Mouse (Mus musculus): ENCODE measurements around the gene Slc24a2.

The Slc24a2 gene

DNA sequence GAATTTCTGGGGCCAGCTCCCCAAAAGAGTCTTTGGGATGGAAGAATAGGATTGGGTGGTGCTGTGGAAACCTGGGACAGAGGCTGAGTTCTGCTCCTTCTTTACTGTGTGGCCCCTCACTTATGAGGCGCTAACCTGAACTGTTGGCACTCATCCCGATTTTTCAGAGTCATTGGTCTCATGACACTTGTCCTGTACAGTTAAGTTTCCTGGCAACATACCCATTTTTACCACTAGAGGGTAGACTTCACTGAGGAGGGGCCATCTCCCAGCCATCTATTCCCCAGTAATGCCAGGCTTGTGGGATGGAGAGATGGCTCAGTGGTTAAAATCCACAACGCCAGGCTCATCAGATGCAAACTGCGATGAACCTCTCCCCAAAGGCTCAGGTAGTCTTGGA lies 192.7 kb downstream of the Slc24a2 start:
- DNase-seq = no peak

DNA sequence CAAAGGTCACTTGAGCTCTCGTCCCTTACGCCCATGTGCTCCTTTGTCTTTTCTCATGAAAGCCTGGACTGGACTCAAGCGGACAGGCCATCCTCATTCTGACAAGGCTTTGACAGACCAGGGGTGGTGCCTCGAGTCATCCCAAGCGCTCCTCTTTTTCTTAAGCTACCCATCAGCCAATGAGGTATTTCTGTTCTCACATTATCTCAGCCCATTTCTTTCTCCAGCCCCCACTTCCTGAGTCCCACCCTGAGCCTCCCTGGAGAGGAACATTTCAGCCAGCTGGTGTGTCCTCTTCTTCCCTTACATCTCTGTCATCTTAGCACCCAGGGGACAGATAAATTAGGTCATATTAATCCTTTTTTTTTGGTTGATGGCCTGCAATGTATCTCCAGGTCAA lies 193.8 kb downstream of the Slc24a2 start:
- no peak for DNase-seq

DNA sequence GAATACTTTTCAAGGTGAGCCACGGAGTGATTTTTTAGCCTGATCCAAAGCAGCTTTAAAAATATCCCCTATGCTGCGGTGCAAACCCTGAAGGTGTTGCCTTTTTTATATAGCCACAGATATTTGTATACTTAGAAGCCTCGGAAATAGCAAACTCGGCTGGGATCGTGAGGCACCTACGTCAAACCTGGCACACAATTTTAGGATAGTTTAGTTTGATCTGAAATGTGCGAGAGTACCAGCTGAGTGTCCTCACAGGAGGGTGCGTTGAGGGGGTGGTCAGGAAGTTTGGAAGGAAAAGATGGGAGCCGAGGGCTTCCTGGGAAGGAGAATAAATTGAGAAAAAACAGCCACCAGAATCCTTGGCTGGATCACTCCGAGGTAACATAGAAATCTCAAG lies 194.6 kb downstream of the Slc24a2 start:
- DNase-seq = no peak

DNA sequence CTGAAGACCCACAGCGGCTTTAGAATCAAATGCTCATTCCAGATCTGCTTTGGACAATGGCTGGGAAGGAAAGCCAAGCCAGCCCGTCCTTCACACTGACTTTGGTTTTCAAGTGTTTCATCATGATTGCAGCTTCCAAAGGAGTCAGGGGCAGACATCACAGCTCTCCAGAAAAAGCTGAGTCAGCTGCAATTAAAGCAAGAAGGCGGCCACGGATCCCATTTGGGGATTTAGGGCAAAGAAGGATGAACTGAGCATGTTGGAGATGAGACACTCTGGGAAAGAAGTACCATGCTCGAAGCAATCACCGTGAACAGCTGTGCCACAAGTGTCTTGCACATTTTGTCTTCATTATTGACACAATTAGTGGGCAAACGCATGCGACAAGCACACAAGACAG lies 197.6 kb downstream of the Slc24a2 start:
- no peak for DNase-seq

DNA sequence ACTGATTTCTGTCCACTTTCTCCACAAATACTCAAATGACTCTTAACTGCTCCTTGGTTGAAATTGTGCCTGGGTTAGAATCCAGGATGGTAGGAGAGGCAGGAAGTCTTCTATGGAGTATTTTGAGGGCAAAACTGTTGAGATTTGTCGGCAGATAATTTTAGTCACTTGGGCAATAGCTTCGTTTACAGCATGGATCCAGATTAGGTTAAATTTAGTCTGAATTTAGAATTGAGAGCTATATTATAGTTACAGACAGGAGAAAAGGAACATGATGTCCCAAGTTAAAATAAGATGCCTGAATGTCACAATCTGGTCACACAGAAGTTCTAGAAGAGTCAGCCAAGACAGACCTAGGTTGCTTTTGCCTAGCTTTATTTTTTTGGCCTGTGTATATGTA lies 199.2 kb downstream of the Slc24a2 start:
- DNase-seq = no peak

- no peak for DNase-seq
These were observed 203.7 kb downstream of the Slc24a2 start for GRCm38 (mm10) chr4:87026311-87027151.

GRCm38 (mm10) chr4:87024556-87024955 lies 205.7 kb downstream of the Slc24a2 start:
- no peak for DNase-seq

DNA sequence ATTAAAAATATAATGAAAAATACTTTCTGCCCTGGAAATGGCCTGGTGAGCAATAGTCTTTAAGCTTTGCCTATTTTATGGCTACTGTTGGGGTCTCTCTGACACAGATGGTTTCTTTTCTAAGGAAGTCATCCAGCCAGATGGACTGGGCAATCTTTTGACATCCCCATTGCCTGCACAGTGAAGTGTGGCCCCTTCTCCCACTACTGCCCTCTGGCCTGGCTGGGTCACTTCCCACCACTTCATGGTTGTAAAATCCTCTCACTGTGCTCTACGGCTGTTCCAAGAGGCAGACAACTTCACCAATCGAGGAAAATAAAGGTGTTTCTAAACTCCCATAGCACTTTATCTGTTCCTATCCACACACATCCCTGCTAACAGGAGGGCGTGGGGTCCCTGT lies 208.7 kb downstream of the Slc24a2 start:
- no peak for DNase-seq

- DNase-seq = no peak
These were observed 210.7 kb downstream of the Slc24a2 start for GRCm38 (mm10) chr4:87019486-87020105.

DNA sequence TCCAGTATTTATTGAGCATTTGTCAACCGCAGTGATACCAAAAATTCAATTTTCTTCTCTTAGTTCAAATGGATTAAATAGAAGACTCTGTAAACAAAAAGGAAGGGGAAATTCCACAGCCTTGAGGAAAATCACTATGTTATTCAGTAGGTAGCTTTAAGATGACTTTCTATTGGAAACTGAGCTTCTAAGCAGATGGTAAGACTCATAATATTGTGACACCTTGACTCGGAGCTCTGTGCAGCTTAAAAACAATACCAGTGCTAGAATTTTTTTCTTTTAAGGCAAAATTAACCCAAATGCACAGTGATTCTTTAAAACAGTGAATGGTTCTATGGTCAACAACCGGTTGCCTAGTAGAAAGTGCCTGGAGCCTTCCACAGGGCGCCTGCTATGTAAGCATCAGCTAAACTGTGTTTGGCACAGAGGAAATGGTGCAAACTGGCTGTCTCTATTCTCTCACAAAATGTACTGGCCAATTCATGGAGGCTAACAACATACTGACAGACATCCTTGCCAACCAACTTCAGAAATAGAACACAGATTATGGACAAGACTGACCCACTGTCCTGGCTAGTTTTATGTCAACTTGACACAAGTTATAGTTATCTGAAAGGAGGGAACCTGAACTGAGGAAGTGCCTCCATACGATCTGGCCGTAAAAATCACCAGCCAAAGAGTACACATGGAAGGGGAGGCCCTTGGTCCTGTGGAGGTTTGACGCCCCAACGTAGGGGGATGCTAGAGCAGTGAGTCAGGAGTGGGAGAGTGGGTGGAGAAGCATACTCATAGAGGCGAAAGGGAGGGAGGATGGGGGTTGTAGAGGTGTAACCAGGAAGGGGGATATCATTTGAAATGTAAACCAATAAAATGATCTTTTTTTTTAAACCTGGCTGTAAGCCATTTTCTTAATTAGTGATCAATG lies 211.9 kb downstream of the Slc24a2 start:
- no peak for DNase-seq

GRCm38 (mm10) chr4:87017464-87017863 lies 212.8 kb downstream of the Slc24a2 start:
- no peak for DNase-seq

- no peak for DNase-seq
These were observed 214.5 kb downstream of the Slc24a2 start for GRCm38 (mm10) chr4:87015746-87016145.

- no peak for DNase-seq
These were observed 216.3 kb downstream of the Slc24a2 start for GRCm38 (mm10) chr4:87013721-87014620.

- DNase-seq = no peak
These were observed 237.8 kb downstream of the Slc24a2 start for GRCm38 (mm10) chr4:86992470-86992869.

- no peak for DNase-seq
These were observed 241.0 kb downstream of the Slc24a2 start for GRCm38 (mm10) chr4:86989301-86989700.

DNA sequence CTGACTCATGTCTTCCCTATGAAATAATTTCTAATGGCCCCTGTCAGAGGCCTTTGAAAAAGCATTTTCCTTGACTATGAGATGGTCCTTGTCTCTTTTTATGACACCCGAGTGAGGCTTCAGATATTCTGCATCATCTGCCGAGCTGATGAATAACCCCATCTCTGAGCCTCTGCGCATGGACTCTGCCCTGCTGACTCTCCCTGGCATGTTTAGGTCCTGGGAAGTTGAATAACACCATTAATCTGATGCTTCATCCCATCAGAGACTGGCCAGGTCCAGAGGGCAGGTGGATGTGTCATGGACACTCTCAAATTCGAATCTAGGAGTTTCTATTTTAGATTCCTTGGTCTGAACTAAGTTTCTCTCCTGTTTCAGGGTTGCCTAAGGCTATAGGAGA lies 242.4 kb downstream of the Slc24a2 start:
- no peak for DNase-seq

DNA sequence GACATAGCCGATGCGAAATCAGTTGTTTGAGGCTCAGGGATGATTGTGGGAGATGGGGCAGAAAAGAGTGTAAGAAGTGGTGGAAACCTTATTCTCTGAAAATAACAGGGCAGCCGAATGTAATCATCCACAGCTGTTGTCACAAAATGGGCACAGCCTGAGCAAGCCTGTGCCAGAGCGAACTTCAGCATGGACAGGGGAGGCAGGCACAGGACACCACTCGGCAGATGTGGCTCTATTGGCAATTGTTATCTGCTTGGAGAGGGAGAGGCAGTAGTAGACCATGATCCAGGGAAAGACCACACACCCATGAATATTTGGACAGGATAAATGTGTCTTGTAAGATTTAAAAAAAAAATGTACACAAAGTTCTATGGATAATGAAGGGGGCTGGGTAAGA lies 253.0 kb downstream of the Slc24a2 start:
- no peak for DNase-seq

GRCm38 (mm10) chr4:86957576-86958411 lies 272.5 kb downstream of the Slc24a2 start:
- no peak for DNase-seq

- DNase-seq = no peak
These were observed 274.8 kb downstream of the Slc24a2 start for GRCm38 (mm10) chr4:86955448-86955847.

- no peak for DNase-seq
These were observed 276.8 kb downstream of the Slc24a2 start for GRCm38 (mm10) chr4:86953519-86953918.

- no peak for DNase-seq
These were observed 281.5 kb downstream of the Slc24a2 start for GRCm38 (mm10) chr4:86948794-86949193.
